Mouse (Mus musculus) cortical plate, adult 2 months (tissue): ENCODE results near the gene Cdc26.

ENCODE experiments used
- CTCF ChIP-seq: fragments of 200-500 bp; IDR thresholded peaks from 2 replicates; pipeline ENCODE4 v1.5.1; 2011; ENCODE audit warnings: mild to moderate bottlenecking, control low read depth, low read length; ENCODE audit not compliant: insufficient read depth; ENCODE audit errors: extremely low read depth
- POLR2A ChIP-seq: fragments of 200-500 bp; IDR thresholded peaks from 2 replicates; pipeline ENCODE4 v1.6.1; 2011; ENCODE audit warnings: mild to moderate bottlenecking, low read length, control low read depth; ENCODE audit not compliant: insufficient read depth; ENCODE audit errors: extremely low read depth

DNA sequence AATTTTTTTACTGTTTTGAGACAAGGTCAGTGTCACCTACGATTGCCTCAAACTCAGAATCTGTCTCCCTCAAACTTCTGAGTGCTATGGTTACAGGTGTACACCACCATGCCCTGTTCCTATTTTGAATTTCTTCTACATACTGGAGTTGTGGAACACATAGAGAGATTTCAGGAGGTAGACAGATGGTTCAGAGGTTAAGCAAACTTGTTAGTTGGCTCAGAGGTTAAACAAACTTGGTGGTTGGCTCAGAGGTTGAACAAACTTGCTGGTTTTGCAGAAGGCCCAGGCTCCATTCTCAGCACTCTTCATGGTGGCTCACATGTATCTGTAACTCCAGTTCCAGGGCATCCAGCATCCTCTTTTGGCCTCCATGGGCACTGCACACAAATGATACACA, 24.3 kb downstream of the Cdc26 start:
- TF ChIP-seq CTCF (no peak), POLR2A (no peak)
